Mouse (Mus musculus) lung, postnatal 0 days (tissue): ENCODE results near the gene Cfap73.

Experiments
- CTCF ChIP-seq: IDR thresholded peaks from 2 replicates; pipeline ENCODE4 v1.5.1; 2016; ENCODE audit warnings: antibody characterized with exemption, mild to moderate bottlenecking
- EP300 ChIP-seq: IDR thresholded peaks from 2 replicates; pipeline ENCODE4 v1.6.1; 2016; ENCODE audit warnings: antibody characterized with exemption, mild to moderate bottlenecking, control low read depth

- no peak for TF ChIP-seq CTCF
- TF ChIP-seq EP300, result no peak
These were observed 54.0 kb downstream of the Cfap73 start for GRCm38 (mm10) chr5:120579898-120580626.
